Mouse (Mus musculus): ENCODE results near the gene Oas1f. TPM values are rescaled to one million over a fixed set of nuclear protein-coding genes. Genes with fewer than 3 reads are reported as not detected.

The Oas1f gene
- total and polyA plus RNA-seq, 3 experiments: not detected

DNA sequence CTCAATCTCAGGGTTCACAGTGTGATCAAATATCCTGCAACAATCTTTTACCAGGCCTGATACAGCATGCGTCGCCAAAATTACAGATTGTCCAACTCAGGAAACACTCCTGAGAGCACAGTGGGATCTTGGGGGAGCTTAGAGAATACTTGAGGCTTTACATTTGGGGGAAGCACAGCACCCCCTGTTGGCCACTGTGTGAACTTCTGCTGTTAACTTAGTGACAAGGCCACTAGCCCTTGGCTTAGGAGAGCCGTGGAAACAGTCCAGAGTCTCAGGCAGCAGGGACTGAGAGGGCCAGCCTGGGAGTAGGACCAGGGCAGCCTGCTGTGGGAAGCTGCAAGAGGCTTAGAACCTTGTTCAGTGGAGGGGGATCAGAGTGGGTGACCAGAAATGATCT, 31.2 kb upstream of the Oas1f start:
- DNase-seq (ENCODE audit: extremely low read depth): peak; percentile 61
- H3K36me3 ChIP-seq (replicated peaks in 1 of 2; ENCODE audit: control insufficient read depth in 1 of 2, insufficient read depth in 1 of 2, low read length in 1 of 2): peaks cover 3 to 55% of the 10 kb centered on the region in 2 experiments

DNA sequence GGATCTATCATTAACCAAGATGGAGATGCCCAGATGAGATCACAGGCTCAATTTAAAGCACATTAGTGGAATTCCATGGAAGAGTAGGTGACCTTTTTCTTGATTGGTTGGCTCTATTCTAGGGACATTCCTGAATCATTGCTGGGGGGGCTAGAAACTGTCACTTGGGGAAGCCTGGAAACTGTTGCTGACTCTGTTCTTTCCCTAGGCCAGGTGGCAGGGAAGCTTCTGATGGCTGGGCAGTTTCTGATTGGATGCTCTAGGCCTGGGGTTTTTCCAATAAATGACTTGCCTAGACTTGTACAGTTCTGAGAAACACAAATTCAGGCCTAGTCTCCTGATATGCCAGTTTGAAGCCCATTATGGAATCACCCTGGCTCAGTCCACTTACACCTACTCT, 28.2 kb upstream of the Oas1f start:
- dilution Hi-C loops (cut with MboI; ENCODE audit: extremely low pct_ligation_motif_present, extremely low pct_unique_long_range_greater_than_20kb, low sequenced_read_pairs): no loop called here
- Histone ChIP-seq H3K36me3 (replicated peaks in 1 of 2; ENCODE audit: control insufficient read depth in 1 of 2, insufficient read depth in 1 of 2, low read length in 1 of 2) (peaks cover 3 to 79% of the 10 kb centered on the region in 2 experiments), H3K4me1 (ENCODE audit: control insufficient read depth in 1 of 2, insufficient read depth in 2 of 2) (peaks cover 0 to 19% of the 10 kb centered on the region in 2 experiments; a peak in 2 of 4 replicates), H3K9ac (ENCODE audit: insufficient read depth, low read depth) (no peak overlapping the region), H3K27me3 (replicated peaks) (no peaks in the 10 kb centered on the region), H3K9me3 (replicated peaks; ENCODE audit: low read length) (peaks cover 2% of the 10 kb centered on the region), H3K27ac (ENCODE audit: insufficient read depth, low read depth) (no peak overlapping the region), H3K79me2 (replicated peaks; ENCODE audit: control insufficient read depth, extremely low read depth, insufficient read depth, poor library complexity, severe bottlenecking) (no peaks in the 10 kb centered on the region), H3K4me3 (replicated peaks in 1 of 3; ENCODE audit: low read depth in 2 of 3, low read length in 2 of 3, poor library complexity in 1 of 3) (no peak overlapping the region), H3K4me2 (ENCODE audit: insufficient read depth, low read depth, poor library complexity, severe bottlenecking) (no peak overlapping the region)
- DNase-seq (ENCODE audit: extremely low read depth): peak; percentile 41
- in situ Hi-C loops (cut with MboI; ENCODE audit: low pct_ligation_motif_present, low pct_unique_long_range_greater_than_20kb, low sequenced_read_pairs): no loop called here
- TF ChIP-seq EP300 (IDR thresholded peaks at IDR 0.05; ENCODE audit: low read length) (peak; percentile 60; the same call in 1 of the 2 replicates), IRF4 (IDR thresholded peaks at IDR 0.05; ENCODE audit: low read depth, low read length) (peak; percentile 17; the same call in 1 of the 2 replicates), TCF12 (IDR thresholded peaks at IDR 0.05; ENCODE audit: low read depth, low read length) (peak; percentile 65; the same call in 1 of the 2 replicates), JUND (conservative IDR thresholded peaks at IDR 0.05; ENCODE audit: low read depth, low read length) (no peak), ETS1 (conservative IDR thresholded peaks at IDR 0.05; ENCODE audit: low read depth, low read length) (0 out of 2 replicates have a peak, but pooled peaks have one; percentile 23), RCOR1 (conservative IDR thresholded peaks at IDR 0.05; ENCODE audit: low read depth, low read length) (peak; percentile 81; the same call in 1 of the 2 replicates)

More for the DNA sequence above, 31.2 kb upstream of the Oas1f start:
- H3K4me3 ChIP-seq (replicated peaks in 1 of 3; ENCODE audit: low read depth in 2 of 3, low read length in 2 of 3, poor library complexity in 1 of 3): no peak overlapping the region
- no peak overlapping the region for H3K9ac ChIP-seq (ENCODE audit: insufficient read depth, low read depth)
- peaks cover 0 to 40% of the 10 kb centered on the region in 2 experiments; a peak in 2 of 4 replicates for H3K4me1 ChIP-seq (ENCODE audit: control insufficient read depth in 1 of 2, insufficient read depth in 2 of 2)
- TF ChIP-seq UBTF (IDR thresholded peaks at IDR 0.05; ENCODE audit: low read depth, low read length) (no peak), MAX (IDR thresholded peaks at IDR 0.05; ENCODE audit: low read length) (no peak), CTCF (conservative IDR thresholded peaks at IDR 0.05 in 1 of 2, IDR thresholded peaks at IDR 0.05 in 1 of 2; ENCODE audit: low read depth in 2 of 2, low read length in 2 of 2) (peak; percentile 68 to 76), PAX5 (IDR thresholded peaks at IDR 0.05; ENCODE audit: low read length) (no peak), BHLHE40 (IDR thresholded peaks at IDR 0.05; ENCODE audit: low read depth, low read length) (no peak), RAD21 (IDR thresholded peaks at IDR 0.05; ENCODE audit: low read depth, low read length) (peak; percentile 14), GABPA (IDR thresholded peaks at IDR 0.05; ENCODE audit: insufficient replicate concordance, low read depth, low read length) (no peak), SMC3 (IDR thresholded peaks at IDR 0.05; ENCODE audit: low read depth, low read length) (peak; percentile 28; the same call in 1 of the 2 replicates), USF2 (conservative IDR thresholded peaks at IDR 0.05; ENCODE audit: low read depth, low read length) (no peak)
- no peak overlapping the region for H3K4me2 ChIP-seq (ENCODE audit: insufficient read depth, low read depth, poor library complexity, severe bottlenecking)
- no peaks in the 10 kb centered on the region for H3K79me2 ChIP-seq (replicated peaks; ENCODE audit: control insufficient read depth, extremely low read depth, insufficient read depth, poor library complexity, severe bottlenecking)
- dilution Hi-C loops (cut with MboI; ENCODE audit: extremely low pct_ligation_motif_present, extremely low pct_unique_long_range_greater_than_20kb, low sequenced_read_pairs): no loop called here
- no peaks in the 10 kb centered on the region for H3K27me3 ChIP-seq (replicated peaks)
- H3K27ac ChIP-seq (ENCODE audit: insufficient read depth, low read depth): no peak overlapping the region
- in situ Hi-C loops (cut with MboI; ENCODE audit: low pct_ligation_motif_present, low pct_unique_long_range_greater_than_20kb, low sequenced_read_pairs): no loop called here
- peaks cover 2% of the 10 kb centered on the region for H3K9me3 ChIP-seq (replicated peaks; ENCODE audit: low read length)

Data from CH12.LX (cell line).